Mouse (Mus musculus) embryonic fibroblast, embryonic 13.5 days (primary cell): ENCODE measurements around the gene Hist1h2ao.

Source experiments
- CTCF ChIP-seq: IDR thresholded peaks from 2 replicates; pipeline ENCODE4 v1.5.1; 2011; ENCODE audit warnings: mild to moderate bottlenecking, control low read depth, low read length, moderate library complexity, borderline replicate concordance; ENCODE audit not compliant: insufficient read depth
- POLR2A ChIP-seq: IDR thresholded peaks from 2 replicates; pipeline ENCODE4 v1.6.1; 2011; ENCODE audit warnings: low read depth, mild to moderate bottlenecking, control low read depth, low read length, moderate library complexity

GRCm38 (mm10) chr13:21783255-21783617 is 27.0 kb upstream of the Hist1h2ao start, which contains the start of gene Hist1h3i:
- no peak for TF ChIP-seq CTCF
- no peak; the same call in none of the 2 replicates for TF ChIP-seq POLR2A
